Mouse (Mus musculus): ENCODE results near the gene Ifi206. TPM values are rescaled to one million over a fixed set of nuclear protein-coding genes. Genes with fewer than 3 reads are reported as not detected.

Gene Ifi206
- 100 to 1,000 TPM in 1 of 2 experiments, 10 to 100 TPM in 1; 94.6 to 123 TPM for polyA plus RNA-seq (2017; shearing (Covaris generic))

DNA sequence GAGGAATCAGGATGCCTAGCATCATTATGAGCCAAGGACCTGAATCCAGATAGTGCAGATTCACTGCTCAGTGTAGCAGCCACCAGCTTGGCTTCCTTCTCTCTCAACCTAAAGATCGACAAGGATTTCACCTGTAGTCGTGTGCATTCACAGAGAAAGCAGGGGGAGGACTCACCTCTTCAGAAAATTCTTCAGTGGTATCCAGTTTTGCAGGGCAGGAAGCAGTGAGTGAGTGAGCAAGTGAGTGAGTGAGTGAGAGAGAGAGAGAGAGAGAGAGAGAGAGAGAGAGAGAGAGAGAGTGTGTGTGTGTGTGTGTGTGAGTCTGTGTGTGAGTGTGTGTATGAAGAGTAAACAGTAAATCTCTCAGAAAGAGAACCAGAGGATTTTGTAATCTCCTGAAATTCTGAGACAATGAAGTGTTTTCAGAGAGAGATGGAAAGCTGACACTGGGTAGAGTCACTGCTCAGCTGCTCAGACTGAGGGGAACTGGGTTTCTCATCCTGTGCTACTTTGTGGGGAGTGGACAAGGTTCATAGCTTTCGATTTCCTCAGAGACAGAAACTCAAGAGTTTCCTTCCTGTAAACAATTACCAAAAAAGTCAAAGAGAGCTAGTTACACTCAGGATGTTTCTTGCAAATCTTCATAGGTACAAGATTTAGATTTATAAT lies at the start of gene Ifi206:
Gene Ifi206 (minus strand): TSS at position 230 of the 669 bp plus-strand sequence.

DNA sequence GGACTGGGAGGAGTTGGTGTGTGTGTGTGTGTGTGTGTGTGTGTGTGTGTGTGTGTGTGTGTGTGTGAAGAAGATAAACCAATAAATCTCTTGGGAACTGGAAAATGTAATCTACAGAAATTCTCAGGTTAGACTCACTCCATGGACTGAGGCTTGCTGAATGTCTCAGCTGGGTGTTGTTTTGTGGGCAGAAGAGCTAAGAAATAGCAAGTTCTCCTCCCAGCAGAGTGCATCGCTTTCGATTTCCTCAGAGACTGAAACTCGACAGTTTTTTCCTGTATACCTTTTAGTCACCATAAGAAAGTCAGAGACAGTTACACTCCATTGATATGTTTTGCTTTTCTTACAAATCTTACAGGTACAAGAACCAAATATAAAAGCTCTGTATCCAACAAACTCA lies 45.0 kb upstream of the Ifi206 start, which contains the start of gene Ifi214:
Gene Ifi214 (minus strand): TSS at position 167 of the 400 bp plus-strand sequence.

Other genes with a start within 250 kb of the Ifi206 start
- under 1 TPM in 1 of 2 experiments, not detected in 1; 0.11 TPM for gene Olfr418, start 225.0 kb downstream of the Ifi206 start, polyA plus RNA-seq (2017; shearing (Covaris generic))
- not detected for gene Mptx2, start 213.3 kb downstream of the Ifi206 start, polyA plus RNA-seq (2017; shearing (Covaris generic))
- gene Ackr1, start 157.3 kb downstream of the Ifi206 start, polyA plus RNA-seq (2017; shearing (Covaris generic)), result 1 to 10 TPM in 1 of 2 experiments, not detected in 1; 2.1 TPM
- 10 to 100 TPM; 63.3 to 74.7 TPM for gene Aim2, start 140.2 kb downstream of the Ifi206 start, polyA plus RNA-seq (2017; shearing (Covaris generic))
- gene Cadm3, start 123.3 kb downstream of the Ifi206 start, polyA plus RNA-seq (2017; shearing (Covaris generic)), result under 1 TPM in 1 of 2 experiments, not detected in 1; 0.97 TPM
- 10 to 100 TPM; 22.7 to 29.0 TPM for gene Ifi214, start 44.9 kb upstream of the Ifi206 start, polyA plus RNA-seq (2017; shearing (Covaris generic))
- 100 to 1,000 TPM in 1 of 2 experiments, 10 to 100 TPM in 1; 75.1 to 101 TPM for gene Ifi213, start 108.2 kb upstream of the Ifi206 start, polyA plus RNA-seq (2017; shearing (Covaris generic))
- gene Ifi209, start 139.9 kb upstream of the Ifi206 start, polyA plus RNA-seq (2017; shearing (Covaris generic)), result 100 to 1,000 TPM; 169 to 179 TPM
- 100 to 1,000 TPM in 1 of 2 experiments, 10 to 100 TPM in 1; 77.8 to 171 TPM for gene Ifi208, start 182.6 kb upstream of the Ifi206 start, polyA plus RNA-seq (2017; shearing (Covaris generic))

Measured in inflammation-experienced regulatory T-cells (primary cell).